Mouse (Mus musculus) G1E (cell line): ENCODE measurements around the gene Hoxa11.

Source experiments
- CTCF ChIP-seq: IDR thresholded peaks from 2 replicates; pipeline ENCODE4 v1.5.1; 2012; ENCODE audit warnings: low read depth, low read length, inconsistent platforms, mixed read lengths
- GATA1 ChIP-seq: IDR thresholded peaks from 2 replicates; pipeline ENCODE4 v1.6.1; 2012; ENCODE audit warnings: borderline replicate concordance, low read length, inconsistent platforms, mixed read lengths
- POLR2AphosphoS5 ChIP-seq: IDR thresholded peaks from 2 replicates; pipeline ENCODE4 v1.6.1; 2012; ENCODE audit warnings: low read depth, low read length, inconsistent platforms; ENCODE audit not compliant: insufficient replicate concordance
- TAL1 ChIP-seq: conservative IDR thresholded peaks from 2 replicates; pipeline ENCODE4 v1.6.1; 2012; ENCODE audit warnings: low read depth, low read length, inconsistent platforms, mixed read lengths

GRCm38 (mm10) chr6:52291021-52291860 lies 45.6 kb upstream of the Hoxa11 start:
- TF ChIP-seq CTCF: no peak
- TF ChIP-seq GATA1: no peak
- TF ChIP-seq POLR2AphosphoS5: no peak
- TF ChIP-seq TAL1: no peak
